Mouse (Mus musculus): ENCODE results near the gene Actn4. TPM values are rescaled to one million over a fixed set of nuclear protein-coding genes. Genes with fewer than 3 reads are reported as not detected.

Gene Actn4
- polyA plus RNA-seq, 1 experiment = 243 TPM

DNA sequence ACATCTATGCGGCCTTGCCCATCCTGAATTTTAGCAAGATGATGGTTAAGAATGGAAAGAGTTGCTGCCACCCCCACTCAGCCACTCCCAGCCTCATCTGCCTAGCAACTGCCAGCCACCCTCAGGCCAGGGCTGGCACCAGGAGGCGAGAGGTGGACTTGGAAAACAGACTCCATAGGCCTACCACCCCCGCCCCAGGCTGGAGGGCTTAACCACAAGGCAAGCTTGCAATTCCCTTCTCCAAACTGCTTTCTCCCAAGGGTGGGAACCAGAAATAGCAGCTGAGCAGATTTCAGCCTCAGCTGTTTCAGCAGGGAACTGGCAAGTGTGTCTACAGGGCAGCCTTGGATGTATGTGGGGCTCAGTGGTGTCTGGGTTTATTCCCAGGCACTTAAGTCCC, 59.3 kb downstream of the Actn4 start:
- 94% methylated on average over 3 of the region's 3 CpGs for whole genome bisulfite sequencing
- peaks cover 96% of the 10 kb centered on the region for H3K36me3 ChIP-seq (ENCODE audit: control insufficient read depth, insufficient read depth, low read length)
- H3K27me3 ChIP-seq (ENCODE audit: control insufficient read depth, insufficient read depth, low read length) = no peaks in the 10 kb centered on the region
- H3K4me1 ChIP-seq (replicated peaks; ENCODE audit: control insufficient read depth, insufficient read depth, low read length) = no peaks in the 10 kb centered on the region
- DNase-seq = no peak
- H3K4me3 ChIP-seq (ENCODE audit: control insufficient read depth, insufficient read depth, low read length) = no peak overlapping the region
- no peak for TF ChIP-seq CTCF (IDR thresholded peaks at IDR 0.05; ENCODE audit: borderline replicate concordance, control insufficient read depth, extremely low read depth, insufficient read depth, low read length, poor library complexity)
- H3K27ac ChIP-seq (ENCODE audit: control insufficient read depth, insufficient read depth, low read length) = no peak overlapping the region

DNA sequence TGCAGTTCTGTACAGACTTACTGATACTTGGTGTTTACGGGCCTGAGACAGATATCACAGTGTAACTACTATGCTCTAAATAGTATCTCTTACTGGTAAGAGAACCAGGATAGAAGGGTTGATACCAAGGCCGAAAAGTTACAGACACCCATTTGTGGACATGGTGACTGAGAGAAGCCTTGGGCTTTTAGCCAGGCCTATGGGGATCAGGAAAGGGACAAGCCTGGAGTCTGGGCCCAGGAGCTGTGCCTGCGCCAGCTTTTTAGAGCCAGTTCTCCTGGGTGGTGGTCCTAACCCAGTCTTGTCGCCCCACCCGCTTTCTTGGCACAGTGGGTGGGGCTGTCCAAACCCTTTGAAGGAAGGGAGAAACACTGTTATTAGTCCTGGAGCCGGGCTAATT, 60.0 kb downstream of the Actn4 start:
- H3K4me1 ChIP-seq (replicated peaks; ENCODE audit: control insufficient read depth, insufficient read depth, low read length) = no peaks in the 10 kb centered on the region
- no peak for TF ChIP-seq POLR2A (IDR thresholded peaks at IDR 0.05; ENCODE audit: control insufficient read depth, extremely low read depth, insufficient read depth, low read length, poor library complexity)
- TF ChIP-seq CTCF (IDR thresholded peaks at IDR 0.05; ENCODE audit: borderline replicate concordance, control insufficient read depth, extremely low read depth, insufficient read depth, low read length, poor library complexity) = no peak
- 98% methylated on average over 6 of the region's 6 CpGs for WGBS
- no peak overlapping the region for H3K4me3 ChIP-seq (ENCODE audit: control insufficient read depth, insufficient read depth, low read length)
- H3K27ac ChIP-seq (ENCODE audit: control insufficient read depth, insufficient read depth, low read length) = no peak overlapping the region
- H3K36me3 ChIP-seq (ENCODE audit: control insufficient read depth, insufficient read depth, low read length) = peaks cover 96% of the 10 kb centered on the region
- no peak for DNase-seq
- no peaks in the 10 kb centered on the region for H3K27me3 ChIP-seq (ENCODE audit: control insufficient read depth, insufficient read depth, low read length)

GRCm38 (mm10) chr7:28901311-28902125, 60.6 kb downstream of the Actn4 start:
- Histone ChIP-seq H3K27ac (ENCODE audit: control insufficient read depth, insufficient read depth, low read length) (no peak overlapping the region), H3K27me3 (ENCODE audit: control insufficient read depth, insufficient read depth, low read length) (no peaks in the 10 kb centered on the region), H3K4me1 (replicated peaks; ENCODE audit: control insufficient read depth, insufficient read depth, low read length) (no peaks in the 10 kb centered on the region), H3K4me3 (ENCODE audit: control insufficient read depth, insufficient read depth, low read length) (no peak overlapping the region), H3K36me3 (ENCODE audit: control insufficient read depth, insufficient read depth, low read length) (peaks cover 98% of the 10 kb centered on the region)
- no peak for DNase-seq
- no peak for TF ChIP-seq CTCF (IDR thresholded peaks at IDR 0.05; ENCODE audit: borderline replicate concordance, control insufficient read depth, extremely low read depth, insufficient read depth, low read length, poor library complexity)
- TF ChIP-seq POLR2A (IDR thresholded peaks at IDR 0.05; ENCODE audit: control insufficient read depth, extremely low read depth, insufficient read depth, low read length, poor library complexity) = no peak
- 96% methylated on average over 13 of the region's 13 CpGs for WGBS

DNA sequence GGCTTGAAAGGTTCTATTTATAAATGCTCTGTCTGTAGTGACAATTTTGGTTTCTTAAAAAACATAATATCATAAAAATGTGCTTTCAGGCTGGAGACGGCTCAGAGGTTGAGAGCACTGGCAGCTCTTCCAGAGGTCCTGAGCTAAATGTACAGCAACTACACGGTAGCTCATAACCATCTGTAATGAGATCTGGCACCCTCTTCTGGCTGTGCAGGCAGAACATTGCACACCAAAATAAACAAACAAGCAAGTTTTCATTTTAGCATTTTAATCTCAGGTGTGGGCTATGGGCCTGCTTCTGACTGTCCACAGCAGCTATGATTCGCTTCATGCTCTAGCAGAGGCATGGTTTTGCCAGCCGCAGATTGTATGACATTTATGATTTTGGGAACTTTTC, 62.2 kb downstream of the Actn4 start:
- H3K4me1 ChIP-seq (replicated peaks; ENCODE audit: control insufficient read depth, insufficient read depth, low read length) = no peaks in the 10 kb centered on the region
- DNase-seq = no peak
- TF ChIP-seq CTCF (IDR thresholded peaks at IDR 0.05; ENCODE audit: borderline replicate concordance, control insufficient read depth, extremely low read depth, insufficient read depth, low read length, poor library complexity) (no peak), POLR2A (IDR thresholded peaks at IDR 0.05; ENCODE audit: control insufficient read depth, extremely low read depth, insufficient read depth, low read length, poor library complexity) (no peak)
- peaks cover 98% of the 10 kb centered on the region for H3K36me3 ChIP-seq (ENCODE audit: control insufficient read depth, insufficient read depth, low read length)
- WGBS = 94% methylated on average over 4 of the region's 4 CpGs
- H3K27ac ChIP-seq (ENCODE audit: control insufficient read depth, insufficient read depth, low read length) = no peak overlapping the region
- H3K27me3 ChIP-seq (ENCODE audit: control insufficient read depth, insufficient read depth, low read length) = no peaks in the 10 kb centered on the region
- H3K4me3 ChIP-seq (ENCODE audit: control insufficient read depth, insufficient read depth, low read length) = no peak overlapping the region

DNA sequence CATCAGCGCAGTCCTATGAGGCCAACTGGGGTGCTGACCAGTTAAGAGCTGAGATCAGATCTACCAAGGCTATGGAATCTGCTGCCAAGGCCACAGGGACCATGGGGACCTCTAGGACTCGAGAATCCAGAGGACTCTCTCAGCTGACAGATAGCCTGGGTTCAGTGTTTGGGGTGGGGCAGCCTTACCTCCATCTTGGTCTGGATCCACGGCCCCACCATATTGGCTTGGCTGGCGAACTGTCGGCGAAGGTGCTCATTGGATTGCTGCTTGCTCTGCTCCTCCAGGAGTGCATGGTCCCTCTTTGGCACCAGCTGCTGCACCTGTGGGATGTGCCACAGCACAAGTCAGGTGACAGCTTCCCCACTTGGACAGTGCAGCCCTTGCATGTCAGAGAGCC, 64.5 kb downstream of the Actn4 start:
- no peaks in the 10 kb centered on the region for H3K27me3 ChIP-seq (ENCODE audit: control insufficient read depth, insufficient read depth, low read length)
- 96% methylated on average over 6 of the region's 6 CpGs for WGBS
- H3K36me3 ChIP-seq (ENCODE audit: control insufficient read depth, insufficient read depth, low read length) = peaks cover 88% of the 10 kb centered on the region
- no peak for DNase-seq
- H3K27ac ChIP-seq (ENCODE audit: control insufficient read depth, insufficient read depth, low read length) = no peak overlapping the region
- TF ChIP-seq POLR2A (IDR thresholded peaks at IDR 0.05; ENCODE audit: control insufficient read depth, extremely low read depth, insufficient read depth, low read length, poor library complexity) (no peak), CTCF (IDR thresholded peaks at IDR 0.05; ENCODE audit: borderline replicate concordance, control insufficient read depth, extremely low read depth, insufficient read depth, low read length, poor library complexity) (no peak)
- H3K4me1 ChIP-seq (replicated peaks; ENCODE audit: control insufficient read depth, insufficient read depth, low read length) = no peaks in the 10 kb centered on the region
- no peak overlapping the region for H3K4me3 ChIP-seq (ENCODE audit: control insufficient read depth, insufficient read depth, low read length)

- H3K4me3 ChIP-seq (ENCODE audit: control insufficient read depth, insufficient read depth, low read length) = no peak overlapping the region
- 92% methylated on average over 5 of the region's 5 CpGs for WGBS
- H3K27ac ChIP-seq (ENCODE audit: control insufficient read depth, insufficient read depth, low read length) = no peak overlapping the region
- no peak for TF ChIP-seq POLR2A (IDR thresholded peaks at IDR 0.05; ENCODE audit: control insufficient read depth, extremely low read depth, insufficient read depth, low read length, poor library complexity)
- H3K27me3 ChIP-seq (ENCODE audit: control insufficient read depth, insufficient read depth, low read length) = no peaks in the 10 kb centered on the region
- H3K36me3 ChIP-seq (ENCODE audit: control insufficient read depth, insufficient read depth, low read length) = peaks cover 64% of the 10 kb centered on the region
- DNase-seq = no peak
- peaks cover 1% of the 10 kb centered on the region; the same call in 1 of the 2 replicates for H3K4me1 ChIP-seq (replicated peaks; ENCODE audit: control insufficient read depth, insufficient read depth, low read length)
Observed at GRCm38 (mm10) chr7:28894942-28895341, 67.2 kb downstream of the Actn4 start.
